Comparison of ENCODE assay signal across 10 mouse cellular contexts in the genomic region with DNA sequence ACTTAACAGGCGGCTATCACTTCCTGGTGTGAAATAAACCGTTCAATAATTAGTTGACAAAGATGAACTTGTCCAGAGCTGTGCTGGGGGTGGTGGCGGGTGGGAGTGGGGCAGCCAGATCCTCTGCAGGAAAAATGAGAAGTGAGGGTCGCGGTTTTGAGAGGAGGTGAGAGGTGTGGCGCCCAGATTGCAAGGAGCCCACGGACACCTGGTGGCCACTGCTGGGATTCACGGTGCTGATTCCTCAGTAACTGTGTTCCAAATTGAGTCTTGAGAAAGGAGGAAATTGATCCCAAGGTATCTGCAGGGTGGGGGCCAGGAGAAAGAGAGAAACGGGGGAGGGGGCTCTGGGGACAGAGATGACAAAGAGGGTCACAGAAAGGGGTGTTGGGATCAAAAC.
DNase-seq lines count a peak whose midpoint lies in the region; ATAC-seq and TF ChIP-seq lines count a peak whose summit lies in the region.
"Had no signal": no experiment of that assay in that cellular context is flagged by ENCODE, and none has a peak within 500 bp of the region (broad histone marks: within the 10 kb centered on the region; RNA-seq: fewer than 3 reads in every experiment).

No protein-coding gene starts in this region.

- no peaks in the 10 kb centered on the region for H3K9me3 ChIP-seq in hindbrain, embryonic 13.5 days
- no peaks in the 10 kb centered on the region for H3K9me3 ChIP-seq in hindbrain, embryonic 16.5 days (ENCODE audit: control insufficient read depth, low read length)
- H3K9me3 ChIP-seq in neural tube, embryonic 13.5 days = no peaks in the 10 kb centered on the region
- H3K9me3 ChIP-seq in neural tube, embryonic 15.5 days (replicated peaks) = no peaks in the 10 kb centered on the region
- H3K9me3 ChIP-seq: heart, embryonic 13.5 days had no signal

- no peak for DNase-seq in neural tube, embryonic 10.5 days (ENCODE audit: extremely low spot score, low spot score)
- DNase-seq in kidney, postnatal 4 days = no peak
- no peak for DNase-seq in MN1 (ENCODE audit: low spot score)

- no peak overlapping the region for H3K4me3 ChIP-seq in hindbrain, embryonic 13.5 days
- H3K4me3 ChIP-seq in hindbrain, embryonic 16.5 days (ENCODE audit: low read length) = no peak overlapping the region
- no peak overlapping the region for H3K4me3 ChIP-seq in neural tube, embryonic 13.5 days
- no peak overlapping the region for H3K4me3 ChIP-seq in bone marrow, adult 2 months (replicated peaks; ENCODE audit: control insufficient read depth, low read depth, low read length)
- no peak overlapping the region for H3K4me3 ChIP-seq in neural tube, embryonic 15.5 days (replicated peaks)
- H3K4me3 ChIP-seq: heart, embryonic 13.5 days; myocyte had no signal

- 0 out of 2 replicates have a peak, but pooled peaks cover 10% of the 10 kb centered on the region for H3K27me3 ChIP-seq in hindbrain, embryonic 13.5 days
- H3K27me3 ChIP-seq in hindbrain, embryonic 16.5 days (replicated peaks; ENCODE audit: control insufficient read depth, insufficient read depth, low read length) = no peaks in the 10 kb centered on the region
- no peaks in the 10 kb centered on the region for H3K27me3 ChIP-seq in neural tube, embryonic 13.5 days
- H3K27me3 ChIP-seq in neural tube, embryonic 15.5 days (replicated peaks) = no peaks in the 10 kb centered on the region

- H3K4me1 ChIP-seq in hindbrain, embryonic 13.5 days (replicated peaks) = peaks cover 49% of the 10 kb centered on the region
- peaks cover 27% of the 10 kb centered on the region for H3K4me1 ChIP-seq in hindbrain, embryonic 16.5 days (ENCODE audit: control insufficient read depth, insufficient read depth, low read depth, low read length)
- peaks cover 45% of the 10 kb centered on the region for H3K4me1 ChIP-seq in neural tube, embryonic 13.5 days (replicated peaks)
- no peaks in the 10 kb centered on the region for H3K4me1 ChIP-seq in bone marrow, adult 2 months (ENCODE audit: control insufficient read depth, insufficient read depth, low read length)
- H3K4me1 ChIP-seq in neural tube, embryonic 15.5 days = peaks cover 36% of the 10 kb centered on the region

- ATAC-seq in hindbrain, embryonic 13.5 days (ENCODE audit: low FRiP score) = no peak
- no peak for ATAC-seq in hindbrain, embryonic 16.5 days
- ATAC-seq in neural tube, embryonic 13.5 days (ENCODE audit: low read depth) = no peak
- no peak for ATAC-seq in neural tube, embryonic 15.5 days (ENCODE audit: low FRiP score)

- no peaks in the 10 kb centered on the region for H3K36me3 ChIP-seq in hindbrain, embryonic 13.5 days
- no peaks in the 10 kb centered on the region for H3K36me3 ChIP-seq in hindbrain, embryonic 16.5 days (ENCODE audit: control insufficient read depth, insufficient read depth, low read length)
- H3K36me3 ChIP-seq in neural tube, embryonic 13.5 days = no peaks in the 10 kb centered on the region
- no peaks in the 10 kb centered on the region for H3K36me3 ChIP-seq in neural tube, embryonic 15.5 days
- H3K36me3 ChIP-seq: heart, embryonic 13.5 days had no signal

- TF ChIP-seq POLR2A in bone marrow, adult 2 months (IDR thresholded peaks at IDR 0.05; ENCODE audit: borderline replicate concordance, control insufficient read depth, low read depth, low read length) = no peak

- H3K27ac ChIP-seq in hindbrain, embryonic 13.5 days = peak overlapping the region; percentile 93
- H3K27ac ChIP-seq in hindbrain, embryonic 16.5 days (ENCODE audit: low read depth, low read length) = no peak overlapping the region
- H3K27ac ChIP-seq in neural tube, embryonic 13.5 days (replicated peaks) = peak overlapping the region; percentile 33; the same call in 1 of the 2 replicates
- no peak overlapping the region for H3K27ac ChIP-seq in bone marrow, adult 2 months (ENCODE audit: control insufficient read depth, insufficient read depth, low read depth, low read length, poor library complexity)
- peak overlapping the region; percentile 77; the same call in 1 of the 2 replicates for H3K27ac ChIP-seq in neural tube, embryonic 15.5 days (replicated peaks)
- H3K27ac ChIP-seq: heart, embryonic 13.5 days had no signal

- H3K9ac ChIP-seq in hindbrain, embryonic 13.5 days = no peak overlapping the region
- H3K9ac ChIP-seq in hindbrain, embryonic 16.5 days (ENCODE audit: low read depth, low read length) = no peak overlapping the region
- H3K9ac ChIP-seq in neural tube, embryonic 13.5 days = no peak overlapping the region
- no peak overlapping the region for H3K9ac ChIP-seq in neural tube, embryonic 15.5 days (replicated peaks)
- H3K9ac ChIP-seq: heart, embryonic 13.5 days had no signal

- 50% methylated on average over 9 of the region's 9 CpGs for WGBS in hindbrain, embryonic 13.5 days
- WGBS in hindbrain, embryonic 16.5 days = 45% methylated on average over 9 of the region's 9 CpGs
- 56% methylated on average over 9 of the region's 9 CpGs for WGBS in neural tube, embryonic 13.5 days
- 26% methylated on average over 9 of the region's 9 CpGs for WGBS in bone marrow, adult 2 months
- 48% methylated on average over 9 of the region's 9 CpGs for WGBS in neural tube, embryonic 15.5 days

- peak; percentile 30; the same call in 1 of the 2 replicates for TF ChIP-seq CTCF in bone marrow, adult 2 months (IDR thresholded peaks at IDR 0.05; ENCODE audit: control insufficient read depth, insufficient read depth, low read length)

- H3K4me2 ChIP-seq in hindbrain, embryonic 13.5 days = no peak overlapping the region
- no peak overlapping the region for H3K4me2 ChIP-seq in hindbrain, embryonic 16.5 days (ENCODE audit: low read length)
- no peak overlapping the region for H3K4me2 ChIP-seq in neural tube, embryonic 13.5 days
- H3K4me2 ChIP-seq in neural tube, embryonic 15.5 days = no peak overlapping the region
- H3K4me2 ChIP-seq: heart, embryonic 13.5 days had no signal

Comparison
In these comparisons a context has a peak if more than half of its experiments do, and no peak if none do; other contexts are left out.
1. H3K27ac ChIP-seq: peak in hindbrain, embryonic 13.5 days (single experiment), neural tube, embryonic 13.5 days (single experiment) and neural tube, embryonic 15.5 days (single experiment); none in hindbrain, embryonic 16.5 days (single experiment) and bone marrow, adult 2 months (single experiment).